Mouse (Mus musculus): ENCODE data around the gene Dnajc2. TPM values are rescaled to one million over a fixed set of nuclear protein-coding genes. Genes with fewer than 3 reads are reported as not detected.

Gene Dnajc2
- polyA plus RNA-seq, 1 experiment from 2014 or later: 64.2 TPM

GRCm38 (mm10) chr5:21802907-21803306 is 17.9 kb upstream of the Dnajc2 start:
- no peak for ATAC-seq (ENCODE audit: insufficient number of reproducible peaks, insufficient read depth, low FRiP score, low read depth)

GRCm38 (mm10) chr5:21792166-21792565 is 7.1 kb upstream of the Dnajc2 start:
- no peak overlapping the region for H3K4me3 ChIP-seq (ENCODE audit: low read depth, low read length)
- H3K9ac ChIP-seq (replicated peaks; ENCODE audit: low read depth, low read length): no peak overlapping the region
- H3K4me2 ChIP-seq (replicated peaks; ENCODE audit: low read depth, low read length): no peak overlapping the region
- H3K4me1 ChIP-seq (ENCODE audit: control insufficient read depth, insufficient read depth, low read length): peaks cover 7% of the 10 kb centered on the region
- no peaks in the 10 kb centered on the region for H3K27me3 ChIP-seq (ENCODE audit: control insufficient read depth, insufficient read depth, low read length)
- no peak for ATAC-seq (ENCODE audit: insufficient number of reproducible peaks, insufficient read depth, low FRiP score, low read depth)
- no peaks in the 10 kb centered on the region for H3K9me3 ChIP-seq (ENCODE audit: control insufficient read depth, low read depth, low read length)
- no peak overlapping the region for H3K27ac ChIP-seq (ENCODE audit: low read length)
- peaks cover 15% of the 10 kb centered on the region for H3K36me3 ChIP-seq (ENCODE audit: control insufficient read depth, insufficient read depth, low read length)

More at GRCm38 (mm10) chr5:21802907-21803306, 17.9 kb upstream of the Dnajc2 start:
- Histone ChIP-seq H3K4me3 (ENCODE audit: low read depth, low read length) (no peak overlapping the region), H3K9ac (replicated peaks; ENCODE audit: low read depth, low read length) (no peak overlapping the region), H3K4me1 (ENCODE audit: control insufficient read depth, insufficient read depth, low read length) (no peaks in the 10 kb centered on the region), H3K36me3 (ENCODE audit: control insufficient read depth, insufficient read depth, low read length) (peaks cover 46% of the 10 kb centered on the region), H3K27ac (ENCODE audit: low read length) (no peak overlapping the region), H3K27me3 (ENCODE audit: control insufficient read depth, insufficient read depth, low read length) (no peaks in the 10 kb centered on the region), H3K9me3 (ENCODE audit: control insufficient read depth, low read depth, low read length) (no peaks in the 10 kb centered on the region), H3K4me2 (replicated peaks; ENCODE audit: low read depth, low read length) (no peak overlapping the region)
- 87% methylated on average over 9 of the region's 9 CpGs for WGBS

- peaks cover 7% of the 10 kb centered on the region for H3K4me1 ChIP-seq (ENCODE audit: control insufficient read depth, insufficient read depth, low read length)
- no peak overlapping the region for H3K9ac ChIP-seq (replicated peaks; ENCODE audit: low read depth, low read length)
- ATAC-seq (ENCODE audit: insufficient number of reproducible peaks, insufficient read depth, low FRiP score, low read depth): no peak
- H3K27ac ChIP-seq (ENCODE audit: low read length): no peak overlapping the region
- H3K27me3 ChIP-seq (ENCODE audit: control insufficient read depth, insufficient read depth, low read length): no peaks in the 10 kb centered on the region
- WGBS: 77% methylated on average over 5 of the region's 5 CpGs
- no peak overlapping the region for H3K4me2 ChIP-seq (replicated peaks; ENCODE audit: low read depth, low read length)
- H3K9me3 ChIP-seq (ENCODE audit: control insufficient read depth, low read depth, low read length): no peaks in the 10 kb centered on the region
- H3K36me3 ChIP-seq (ENCODE audit: control insufficient read depth, insufficient read depth, low read length): no peaks in the 10 kb centered on the region
- H3K4me3 ChIP-seq (ENCODE audit: low read depth, low read length): no peak overlapping the region
These were observed 4.0 kb upstream of the Dnajc2 start for GRCm38 (mm10) chr5:21789061-21789460.

GRCm38 (mm10) chr5:21787186-21788105 is 2.4 kb upstream of the Dnajc2 start:
- Histone ChIP-seq H3K27me3 (ENCODE audit: control insufficient read depth, insufficient read depth, low read length) (no peaks in the 10 kb centered on the region), H3K36me3 (ENCODE audit: control insufficient read depth, insufficient read depth, low read length) (peaks cover under 1% of the 10 kb centered on the region; the same call in 1 of the 2 replicates), H3K9me3 (ENCODE audit: control insufficient read depth, low read depth, low read length) (no peaks in the 10 kb centered on the region), H3K4me1 (ENCODE audit: control insufficient read depth, insufficient read depth, low read length) (peaks cover 7% of the 10 kb centered on the region), H3K27ac (ENCODE audit: low read length) (0 out of 2 replicates have a peak overlapping the region, but pooled peaks have one; percentile 77), H3K4me2 (replicated peaks; ENCODE audit: low read depth, low read length) (peak overlapping the region; percentile 55), H3K4me3 (ENCODE audit: low read depth, low read length) (peak overlapping the region; percentile 96), H3K9ac (replicated peaks; ENCODE audit: low read depth, low read length) (peak overlapping the region; percentile 93)
- no peak for ATAC-seq (ENCODE audit: insufficient number of reproducible peaks, insufficient read depth, low FRiP score, low read depth)
- 35% methylated on average over 11 of the region's 11 CpGs for WGBS

- 2% methylated on average over 51 of the region's 51 CpGs for WGBS
- peaks cover 8% of the 10 kb centered on the region for H3K36me3 ChIP-seq (ENCODE audit: control insufficient read depth, insufficient read depth, low read length)
- peak overlapping the region; percentile 55 for H3K4me2 ChIP-seq (replicated peaks; ENCODE audit: low read depth, low read length)
- H3K4me1 ChIP-seq (ENCODE audit: control insufficient read depth, insufficient read depth, low read length): peaks cover 7% of the 10 kb centered on the region
- H3K27ac ChIP-seq (ENCODE audit: low read length): peak overlapping the region; percentile 77
- H3K4me3 ChIP-seq (ENCODE audit: low read depth, low read length): peak overlapping the region; percentile 96
- H3K9ac ChIP-seq (replicated peaks; ENCODE audit: low read depth, low read length): peak overlapping the region; percentile 93
- H3K9me3 ChIP-seq (ENCODE audit: control insufficient read depth, low read depth, low read length): no peaks in the 10 kb centered on the region
- peak; percentile 88 for ATAC-seq (ENCODE audit: insufficient number of reproducible peaks, insufficient read depth, low FRiP score, low read depth)
- no peaks in the 10 kb centered on the region for H3K27me3 ChIP-seq (ENCODE audit: control insufficient read depth, insufficient read depth, low read length)
These were observed 1.5 kb upstream of the Dnajc2 start for GRCm38 (mm10) chr5:21786258-21787185.

- ATAC-seq (ENCODE audit: insufficient number of reproducible peaks, insufficient read depth, low FRiP score, low read depth): no peak
- Histone ChIP-seq H3K36me3 (ENCODE audit: control insufficient read depth, insufficient read depth, low read length) (peaks cover 16% of the 10 kb centered on the region), H3K4me1 (ENCODE audit: control insufficient read depth, insufficient read depth, low read length) (peaks cover 7% of the 10 kb centered on the region), H3K4me2 (replicated peaks; ENCODE audit: low read depth, low read length) (peak overlapping the region; percentile 55), H3K9me3 (ENCODE audit: control insufficient read depth, low read depth, low read length) (no peaks in the 10 kb centered on the region), H3K27me3 (ENCODE audit: control insufficient read depth, insufficient read depth, low read length) (no peaks in the 10 kb centered on the region), H3K4me3 (ENCODE audit: low read depth, low read length) (no peak overlapping the region), H3K27ac (ENCODE audit: low read length) (no peak overlapping the region), H3K9ac (replicated peaks; ENCODE audit: low read depth, low read length) (no peak overlapping the region)
- 77% methylated on average over 7 of the region's 7 CpGs for WGBS
These were observed 725 bp upstream of the Dnajc2 start for GRCm38 (mm10) chr5:21785776-21786175.

GRCm38 (mm10) chr5:21784161-21785052 is 644 bp downstream of the Dnajc2 start:
- H3K4me1 ChIP-seq (ENCODE audit: control insufficient read depth, insufficient read depth, low read length): peaks cover 7% of the 10 kb centered on the region
- H3K9ac ChIP-seq (replicated peaks; ENCODE audit: low read depth, low read length): peak overlapping the region; percentile 71
- no peaks in the 10 kb centered on the region for H3K27me3 ChIP-seq (ENCODE audit: control insufficient read depth, insufficient read depth, low read length)
- ATAC-seq (ENCODE audit: insufficient number of reproducible peaks, insufficient read depth, low FRiP score, low read depth): peak; percentile 38; the same call in 1 of the 2 replicates
- peak overlapping the region; percentile 67; the same call in 1 of the 2 replicates for H3K27ac ChIP-seq (ENCODE audit: low read length)
- under 1% methylated on average over 49 of the region's 51 CpGs for WGBS
- H3K4me2 ChIP-seq (replicated peaks; ENCODE audit: low read depth, low read length): peak overlapping the region; percentile 91
- H3K4me3 ChIP-seq (ENCODE audit: low read depth, low read length): peak overlapping the region; percentile 97
- no peaks in the 10 kb centered on the region for H3K9me3 ChIP-seq (ENCODE audit: control insufficient read depth, low read depth, low read length)
- peaks cover 27% of the 10 kb centered on the region for H3K36me3 ChIP-seq (ENCODE audit: control insufficient read depth, insufficient read depth, low read length)

Data from stomach, embryonic 14.5 days (tissue).